Mouse (Mus musculus): ENCODE measurements around the gene Kif1b.

- TF ChIP-seq POLR2A (IDR thresholded peaks at IDR 0.05; ENCODE audit: insufficient read depth, low read depth, low read length) = no peak
- no peak for TF ChIP-seq CTCF (IDR thresholded peaks at IDR 0.05)
Observed at GRCm38 (mm10) chr4:149290157-149290750, 17.2 kb downstream of the Kif1b start.
